Mouse (Mus musculus) neural tube, embryonic 10.5 days (tissue): ENCODE measurements around the gene Tbc1d21.

Source experiments
- DNase-seq: peaks from one replicate; pipeline ENCODE4 v3.0.0-alpha.2; 2017; ENCODE audit warnings: low spot score; ENCODE audit errors: extremely low spot score

Gene Tbc1d21

GRCm38 (mm10) chr9:58370355-58370754 lies at the start of gene Tbc1d21:
Gene Tbc1d21, minus strand, starts transcription at chr9:58370455.
- DNase-seq = no peak

- DNase-seq = no peak
Measured at GRCm38 (mm10) chr9:58411556-58411955, 41.3 kb upstream of the Tbc1d21 start.

- no peak for DNase-seq
Measured at GRCm38 (mm10) chr9:58410057-58410735, 39.9 kb upstream of the Tbc1d21 start.

- no peak for DNase-seq
Measured at GRCm38 (mm10) chr9:58409247-58409646, 39.0 kb upstream of the Tbc1d21 start.

- no peak for DNase-seq
Measured at GRCm38 (mm10) chr9:58404412-58404811, 34.2 kb upstream of the Tbc1d21 start.

GRCm38 (mm10) chr9:58401371-58402082 lies 31.3 kb upstream of the Tbc1d21 start:
- no peak for DNase-seq

- DNase-seq = peak; percentile 27
Measured at GRCm38 (mm10) chr9:58399609-58400008, 29.4 kb upstream of the Tbc1d21 start.

GRCm38 (mm10) chr9:58394605-58395004 lies 24.4 kb upstream of the Tbc1d21 start:
- no peak for DNase-seq

GRCm38 (mm10) chr9:58393875-58394274 lies 23.6 kb upstream of the Tbc1d21 start:
- no peak for DNase-seq

- no peak for DNase-seq
Measured at GRCm38 (mm10) chr9:58388381-58388780, 18.1 kb upstream of the Tbc1d21 start.

- no peak for DNase-seq
Measured at GRCm38 (mm10) chr9:58378878-58379277, 8.6 kb upstream of the Tbc1d21 start.

- no peak for DNase-seq
Measured at GRCm38 (mm10) chr9:58373912-58374431, 3.7 kb upstream of the Tbc1d21 start.

GRCm38 (mm10) chr9:58371914-58372313 lies 1.7 kb upstream of the Tbc1d21 start:
- no peak for DNase-seq

- DNase-seq = peak; percentile 36
Measured at GRCm38 (mm10) chr9:58369644-58370043, 611 bp downstream of the Tbc1d21 start.

GRCm38 (mm10) chr9:58364325-58364724 lies 5.9 kb downstream of the Tbc1d21 start:
- no peak for DNase-seq

- no peak for DNase-seq
Measured at GRCm38 (mm10) chr9:58361956-58362355, 8.3 kb downstream of the Tbc1d21 start.

GRCm38 (mm10) chr9:58361373-58361772 lies 8.9 kb downstream of the Tbc1d21 start:
- DNase-seq = no peak

GRCm38 (mm10) chr9:58355262-58356050 lies 14.8 kb downstream of the Tbc1d21 start:
- DNase-seq = no peak

- no peak for DNase-seq
Measured at GRCm38 (mm10) chr9:58354701-58355100, 15.6 kb downstream of the Tbc1d21 start.

GRCm38 (mm10) chr9:58353224-58353623 lies 17.0 kb downstream of the Tbc1d21 start:
- DNase-seq = no peak

GRCm38 (mm10) chr9:58347795-58348194 lies 22.5 kb downstream of the Tbc1d21 start:
- DNase-seq = no peak

GRCm38 (mm10) chr9:58346498-58346897 lies 23.8 kb downstream of the Tbc1d21 start:
- peak; percentile 62 for DNase-seq
